Mouse (Mus musculus) liver, embryonic 15.5 days (tissue): ENCODE data around the gene Elavl4. TPM values are rescaled to one million over a fixed set of nuclear protein-coding genes. Genes with fewer than 3 reads are reported as not detected.

ENCODE experiments used
- ATAC-seq: fragments of 200-750 bp; cut with Nextera tagmentation; 2 replicates; pipeline ENCODE4 v1.8.0; 2017; ENCODE audit warnings: moderate number of reproducible peaks, mild to moderate bottlenecking, moderate library complexity; ENCODE audit not compliant: insufficient read depth
- H3K27ac ChIP-seq: fragments of 300-500 bp; sonication (generic); replicated peaks from 2 replicates; pipeline ENCODE4 v1.5.1; 2015; ENCODE audit warnings: mild to moderate bottlenecking, inconsistent platforms
- H3K27me3 ChIP-seq: fragments of 300-500 bp; sonication (generic); 2 replicates; pipeline ENCODE4 v1.6.1; 2015; ENCODE audit warnings: mild to moderate bottlenecking, inconsistent platforms
- H3K36me3 ChIP-seq: fragments of 300-500 bp; sonication (generic); replicated peaks from 2 replicates; pipeline ENCODE4 v1.6.1; 2015; ENCODE audit warnings: moderate library complexity, mild to moderate bottlenecking, inconsistent platforms
- H3K4me1 ChIP-seq: fragments of 300-500 bp; sonication (generic); replicated peaks from 2 replicates; pipeline ENCODE4 v1.6.1; 2015; ENCODE audit warnings: inconsistent platforms
- H3K4me2 ChIP-seq: fragments of 300-500 bp; sonication (generic); 2 replicates; pipeline ENCODE4 v1.6.1; 2015; ENCODE audit warnings: moderate library complexity, mild to moderate bottlenecking, inconsistent platforms
- H3K4me3 ChIP-seq: fragments of 300-500 bp; sonication (generic); replicated peaks from 2 replicates; pipeline ENCODE4 v1.5.1; 2015; ENCODE audit warnings: mild to moderate bottlenecking, inconsistent platforms
- H3K9ac ChIP-seq: fragments of 300-500 bp; sonication (generic); 2 replicates; pipeline ENCODE4 v1.6.1; 2015; ENCODE audit warnings: moderate library complexity, mild to moderate bottlenecking, inconsistent platforms
- H3K9me3 ChIP-seq: fragments of 300-500 bp; sonication (generic); replicated peaks from 2 replicates; pipeline ENCODE4 v1.6.1; 2016; ENCODE audit warnings: inconsistent platforms
- WGBS: fragments of 180-500 bp; shearing (Covaris S2); methylation state at CpG from one replicate; pipeline ENCODE4 v1.1.7; 2015; ENCODE audit warnings: mixed read lengths; ENCODE audit not compliant: insufficient replicate concordance; 5-methylcytosine and 5-hydroxymethylcytosine counted together
- polyA plus RNA-seq: library from polyadenylated mRNA; unstranded; fragments of >200 nt; fragmentation: Nextera tagmentation; extraction: Ambion mirVana; gene quantifications from 2 replicates; pipeline ENCODE4 v1.2.1, GENCODE M21; 2015

The Elavl4 gene
- polyA plus RNA-seq, 1 experiment from 2014 or later, result 0.47 TPM

- Histone ChIP-seq H3K27ac (no peak overlapping the region), H3K9ac (no peak overlapping the region), H3K4me2 (no peak overlapping the region), H3K27me3 (no peaks in the 10 kb centered on the region), H3K36me3 (no peaks in the 10 kb centered on the region), H3K9me3 (no peaks in the 10 kb centered on the region), H3K4me3 (no peak overlapping the region), H3K4me1 (0 out of 2 replicates have a peak, but pooled peaks cover 4% of the 10 kb centered on the region)
- no peak for ATAC-seq
- WGBS, result 53% methylated on average over 5 of the region's 5 CpGs
These were observed 132.9 kb downstream of the Elavl4 start for GRCm38 (mm10) chr4:110218819-110219218.

- Histone ChIP-seq H3K9ac (no peak overlapping the region), H3K4me2 (no peak overlapping the region), H3K4me3 (no peak overlapping the region), H3K27me3 (no peaks in the 10 kb centered on the region), H3K27ac (no peak overlapping the region), H3K36me3 (no peaks in the 10 kb centered on the region), H3K4me1 (no peaks in the 10 kb centered on the region), H3K9me3 (no peaks in the 10 kb centered on the region)
- no peak for ATAC-seq
- 46% methylated on average over 3 of the region's 3 CpGs for WGBS
These were observed 134.2 kb downstream of the Elavl4 start for GRCm38 (mm10) chr4:110217553-110217952.

GRCm38 (mm10) chr4:110214543-110214942 is 137.2 kb downstream of the Elavl4 start:
- no peak for ATAC-seq
- no peaks in the 10 kb centered on the region for H3K4me1 ChIP-seq
- 78% methylated on average over 6 of the region's 6 CpGs for WGBS

GRCm38 (mm10) chr4:110213666-110214065 is 138.0 kb downstream of the Elavl4 start:
- H3K4me3 ChIP-seq, result no peak overlapping the region
- H3K4me1 ChIP-seq, result no peaks in the 10 kb centered on the region
- WGBS, result 61% methylated on average over 5 of the region's 5 CpGs
- no peak overlapping the region for H3K27ac ChIP-seq
- H3K9ac ChIP-seq, result no peak overlapping the region
- no peaks in the 10 kb centered on the region for H3K27me3 ChIP-seq
- no peak for ATAC-seq
- H3K4me2 ChIP-seq, result no peak overlapping the region
- no peaks in the 10 kb centered on the region for H3K9me3 ChIP-seq
- H3K36me3 ChIP-seq, result no peaks in the 10 kb centered on the region

More at GRCm38 (mm10) chr4:110214543-110214942, 137.2 kb downstream of the Elavl4 start:
- Histone ChIP-seq H3K4me2 (no peak overlapping the region), H3K27me3 (no peaks in the 10 kb centered on the region), H3K9me3 (no peaks in the 10 kb centered on the region), H3K4me3 (no peak overlapping the region), H3K36me3 (no peaks in the 10 kb centered on the region), H3K27ac (no peak overlapping the region), H3K9ac (no peak overlapping the region)

- Histone ChIP-seq H3K9ac (no peak overlapping the region), H3K27ac (no peak overlapping the region), H3K4me1 (no peaks in the 10 kb centered on the region), H3K36me3 (no peaks in the 10 kb centered on the region), H3K9me3 (no peaks in the 10 kb centered on the region), H3K4me2 (no peak overlapping the region), H3K4me3 (no peak overlapping the region), H3K27me3 (no peaks in the 10 kb centered on the region)
- ATAC-seq, result no peak
- WGBS, result 60% methylated on average over 5 of the region's 5 CpGs
These were observed 141.5 kb downstream of the Elavl4 start for GRCm38 (mm10) chr4:110210246-110210645.

GRCm38 (mm10) chr4:110209613-110210012 is 142.1 kb downstream of the Elavl4 start:
- Histone ChIP-seq H3K36me3 (no peaks in the 10 kb centered on the region), H3K9me3 (no peaks in the 10 kb centered on the region), H3K4me1 (no peaks in the 10 kb centered on the region), H3K4me3 (no peak overlapping the region), H3K4me2 (no peak overlapping the region), H3K27me3 (no peaks in the 10 kb centered on the region), H3K9ac (no peak overlapping the region), H3K27ac (no peak overlapping the region)
- ATAC-seq, result no peak
- WGBS, result 59% methylated on average over 5 of the region's 5 CpGs

GRCm38 (mm10) chr4:110201680-110202079 is 150.0 kb downstream of the Elavl4 start:
- Histone ChIP-seq H3K27ac (no peak overlapping the region), H3K27me3 (no peaks in the 10 kb centered on the region), H3K36me3 (no peaks in the 10 kb centered on the region), H3K4me1 (no peaks in the 10 kb centered on the region), H3K4me3 (no peak overlapping the region), H3K9me3 (no peaks in the 10 kb centered on the region), H3K4me2 (no peak overlapping the region), H3K9ac (no peak overlapping the region)
- WGBS, result 46% methylated on average over 3 of the region's 3 CpGs
- ATAC-seq, result no peak

GRCm38 (mm10) chr4:110199897-110200296 is 151.8 kb downstream of the Elavl4 start:
- Histone ChIP-seq H3K36me3 (no peaks in the 10 kb centered on the region), H3K9me3 (no peaks in the 10 kb centered on the region), H3K4me3 (no peak overlapping the region), H3K4me2 (no peak overlapping the region), H3K27me3 (no peaks in the 10 kb centered on the region), H3K4me1 (no peaks in the 10 kb centered on the region), H3K27ac (no peak overlapping the region), H3K9ac (no peak overlapping the region)
- 66% methylated on average over 5 of the region's 5 CpGs for WGBS
- ATAC-seq, result no peak

GRCm38 (mm10) chr4:110198600-110198999 is 153.1 kb downstream of the Elavl4 start:
- Histone ChIP-seq H3K36me3 (no peaks in the 10 kb centered on the region), H3K4me1 (no peaks in the 10 kb centered on the region), H3K27ac (no peak overlapping the region), H3K27me3 (no peaks in the 10 kb centered on the region), H3K4me2 (no peak overlapping the region), H3K9ac (no peak overlapping the region), H3K4me3 (no peak overlapping the region), H3K9me3 (no peaks in the 10 kb centered on the region)
- WGBS, result 38% methylated on average over 2 of the region's 2 CpGs
- ATAC-seq, result no peak

GRCm38 (mm10) chr4:110177263-110177662 is 174.4 kb downstream of the Elavl4 start:
- no peaks in the 10 kb centered on the region for H3K9me3 ChIP-seq

GRCm38 (mm10) chr4:110172028-110172427 is 179.7 kb downstream of the Elavl4 start:
- WGBS, result 33% methylated on average over 5 of the region's 5 CpGs
- Histone ChIP-seq H3K4me3 (no peak overlapping the region), H3K9ac (no peak overlapping the region), H3K4me1 (no peaks in the 10 kb centered on the region), H3K36me3 (no peaks in the 10 kb centered on the region), H3K4me2 (no peak overlapping the region), H3K27ac (no peak overlapping the region), H3K9me3 (no peaks in the 10 kb centered on the region), H3K27me3 (no peaks in the 10 kb centered on the region)
- no peak for ATAC-seq

More at GRCm38 (mm10) chr4:110177263-110177662, 174.4 kb downstream of the Elavl4 start:
- Histone ChIP-seq H3K4me3 (no peak overlapping the region), H3K4me1 (no peaks in the 10 kb centered on the region), H3K4me2 (no peak overlapping the region), H3K27ac (no peak overlapping the region), H3K36me3 (no peaks in the 10 kb centered on the region), H3K9ac (no peak overlapping the region), H3K27me3 (no peaks in the 10 kb centered on the region)
- 66% methylated on average over 2 of the region's 2 CpGs for WGBS
- ATAC-seq, result no peak

- no peak overlapping the region for H3K4me3 ChIP-seq
- H3K4me2 ChIP-seq, result no peak overlapping the region
- no peaks in the 10 kb centered on the region for H3K4me1 ChIP-seq
- no peak for ATAC-seq
- 43% methylated on average over 5 of the region's 5 CpGs for WGBS
- no peak overlapping the region for H3K27ac ChIP-seq
- H3K27me3 ChIP-seq, result no peaks in the 10 kb centered on the region
- H3K9ac ChIP-seq, result no peak overlapping the region
- H3K36me3 ChIP-seq, result no peaks in the 10 kb centered on the region
- H3K9me3 ChIP-seq, result no peaks in the 10 kb centered on the region
These were observed 186.5 kb downstream of the Elavl4 start for GRCm38 (mm10) chr4:110165217-110165616.
